Mouse (Mus musculus) olfactory bulb, adult 2 months (tissue): ENCODE data around the gene Col12a1. TPM values are rescaled to one million over a fixed set of nuclear protein-coding genes. Genes with fewer than 3 reads are reported as not detected.
"Not testable (repeated sequence)": the region's sequence is repeated elsewhere in the genome, so short reads cannot be mapped to it uniquely, and the experiment has no call there.

ENCODE experiments used
- H3K27ac ChIP-seq: fragments of 200-500 bp; 2 replicates; pipeline ENCODE4 v1.5.1; 2012; ENCODE audit warnings: low read depth, low read length; ENCODE audit not compliant: insufficient read depth
- H3K4me1 ChIP-seq: fragments of 200-500 bp; 2 replicates; pipeline ENCODE4 v1.6.1; 2012; ENCODE audit warnings: low read length; ENCODE audit not compliant: control insufficient read depth, insufficient read depth
- H3K4me3 ChIP-seq: fragments of 200-500 bp; 2 replicates; pipeline ENCODE4 v1.5.1; 2012; ENCODE audit warnings: mild to moderate bottlenecking, low read depth, low read length, moderate library complexity; ENCODE audit not compliant: insufficient read depth
- CTCF ChIP-seq: fragments of 200-500 bp; IDR thresholded peaks from 2 replicates; pipeline ENCODE4 v1.5.1; 2012; ENCODE audit warnings: low read depth, mild to moderate bottlenecking, low read length, moderate library complexity; ENCODE audit not compliant: insufficient read depth
- POLR2A ChIP-seq: fragments of 200-500 bp; IDR thresholded peaks from 2 replicates; pipeline ENCODE4 v1.6.1; 2012; ENCODE audit warnings: mild to moderate bottlenecking, low read depth, low read length, moderate library complexity; ENCODE audit not compliant: insufficient read depth
- WGBS: fragments of 180-500 bp; shearing (Covaris S2); methylation state at CpG from one replicate; pipeline ENCODE4 v1.1.7; 2018; 5-methylcytosine and 5-hydroxymethylcytosine counted together
- polyA plus RNA-seq: library from polyadenylated mRNA; stranded (reverse); fragments of >200 nt; gene quantifications from 2 replicates; pipeline ENCODE4 v1.2.4, GENCODE M21; 2012; ENCODE audit warnings: low replicate concordance; ENCODE audit not compliant: missing spikeins, insufficient read depth, insufficient read length

Gene Col12a1
- polyA plus RNA-seq, 1 experiment, result not detected

GRCm38 (mm10) chr9:79716496-79716895 lies 2.1 kb downstream of the Col12a1 start:
- Histone ChIP-seq H3K4me3 (no peak overlapping the region), H3K27ac (no peak overlapping the region), H3K4me1 (peaks cover 25% of the 10 kb centered on the region)
- WGBS, result 38% methylated on average over 5 of the region's 5 CpGs
- TF ChIP-seq POLR2A (no peak), CTCF (no peak)

- TF ChIP-seq CTCF (no peak), POLR2A (no peak)
- 9% methylated on average over 16 of the region's 16 CpGs for WGBS
These were observed 4.1 kb downstream of the Col12a1 start for GRCm38 (mm10) chr9:79714471-79715045.

GRCm38 (mm10) chr9:79689771-79690535 lies 28.7 kb downstream of the Col12a1 start:
- WGBS, result 67% methylated on average over 11 of the region's 11 CpGs
- H3K27ac ChIP-seq, result no peak overlapping the region
- H3K4me1 ChIP-seq, result no peaks in the 10 kb centered on the region
- H3K4me3 ChIP-seq, result no peak overlapping the region
- TF ChIP-seq POLR2A (no peak), CTCF (no peak)

More at GRCm38 (mm10) chr9:79714471-79715045, 4.1 kb downstream of the Col12a1 start:
- Histone ChIP-seq H3K4me3 (peak overlapping the region; percentile 14; the same call in 1 of the 2 replicates), H3K27ac (no peak overlapping the region), H3K4me1 (peaks cover 24% of the 10 kb centered on the region)

GRCm38 (mm10) chr9:79689342-79689741 lies 29.3 kb downstream of the Col12a1 start:
- H3K27ac ChIP-seq, result no peak overlapping the region
- no peak for TF ChIP-seq POLR2A
- TF ChIP-seq CTCF, result no peak
- 89% methylated on average over 7 of the region's 7 CpGs for WGBS
- no peaks in the 10 kb centered on the region for H3K4me1 ChIP-seq
- no peak overlapping the region for H3K4me3 ChIP-seq

- no peak overlapping the region for H3K4me3 ChIP-seq
- WGBS, result 86% methylated on average over 3 of the region's 3 CpGs
- H3K27ac ChIP-seq, result no peak overlapping the region
- no peak for TF ChIP-seq POLR2A
- no peak for TF ChIP-seq CTCF
- no peaks in the 10 kb centered on the region for H3K4me1 ChIP-seq
These were observed 31.4 kb downstream of the Col12a1 start for GRCm38 (mm10) chr9:79687227-79687626.

- Histone ChIP-seq H3K27ac (no peak overlapping the region), H3K4me3 (no peak overlapping the region), H3K4me1 (no peaks in the 10 kb centered on the region)
- TF ChIP-seq POLR2A (no peak), CTCF (no peak)
- 20% methylated on average over 1 of the region's 1 CpGs for WGBS
These were observed 32.6 kb downstream of the Col12a1 start for GRCm38 (mm10) chr9:79686049-79686448.

- no peak for TF ChIP-seq POLR2A
- WGBS, result 71% methylated on average over 4 of the region's 4 CpGs
- Histone ChIP-seq H3K27ac (no peak overlapping the region), H3K4me1 (no peaks in the 10 kb centered on the region), H3K4me3 (no peak overlapping the region)
These were observed 38.0 kb downstream of the Col12a1 start for GRCm38 (mm10) chr9:79680453-79681240.

GRCm38 (mm10) chr9:79668806-79669205 lies 49.8 kb downstream of the Col12a1 start:
- not testable (repeated sequence) for H3K4me3 ChIP-seq, H3K27ac ChIP-seq, H3K4me1 ChIP-seq
- 96% methylated on average over 1 of the region's 1 CpGs for WGBS
